Mouse (Mus musculus): ENCODE measurements at regions not wholly inside any gene's neighbourhood (a gene's known extent, or its start where the extent isn't known, plus 50 kb on each side); places are given as distances from the start of the nearest gene placed in this dataset.

DNA sequence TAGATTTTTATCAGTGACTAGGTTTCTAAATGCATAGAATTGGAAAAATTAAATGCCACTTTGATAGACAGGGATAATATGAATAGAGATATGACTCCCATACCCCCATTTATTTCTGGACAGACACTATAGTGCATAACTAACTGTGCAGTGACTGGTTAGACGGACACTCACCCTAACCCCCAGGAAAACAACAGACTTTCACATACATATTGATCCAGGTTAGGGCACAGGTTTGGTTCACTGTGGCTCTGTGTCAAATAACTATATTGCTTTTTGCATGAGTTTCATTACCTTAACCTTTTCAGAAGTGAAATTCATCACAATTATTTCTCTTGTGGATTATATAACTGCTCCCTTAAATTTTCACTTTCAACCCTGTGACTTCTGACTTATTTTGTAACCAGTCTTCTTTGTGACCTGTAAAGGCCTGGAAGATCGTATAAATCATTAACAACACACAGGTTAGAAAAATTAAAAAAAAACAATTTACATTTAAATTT is 155.6 kb upstream of the Cypt12 start:
- no peak overlapping the region for H3K9ac ChIP-seq (ENCODE audit: low read depth, low read length)
- H3K4me1 ChIP-seq (ENCODE audit: control insufficient read depth, insufficient read depth, low read length) = peaks cover 12% of the 10 kb centered on the region
- H3K36me3 ChIP-seq (ENCODE audit: control insufficient read depth, insufficient read depth, low read length) = no peaks in the 10 kb centered on the region
- peaks cover 96% of the 10 kb centered on the region for H3K27me3 ChIP-seq (replicated peaks; ENCODE audit: control insufficient read depth, insufficient read depth, low read length)
- H3K9me3 ChIP-seq (ENCODE audit: control insufficient read depth, low read length) = no peaks in the 10 kb centered on the region
- DNase-seq (ENCODE audit: low spot score) = no peak
- no peak overlapping the region for H3K27ac ChIP-seq (replicated peaks; ENCODE audit: low read depth, low read length)
- 34% methylated on average over 2 of the region's 2 CpGs for WGBS
- H3K4me2 ChIP-seq (ENCODE audit: low read depth, low read length) = no peak overlapping the region
- H3K4me3 ChIP-seq (ENCODE audit: low read depth, low read length) = no peak overlapping the region
- no peak for ATAC-seq (ENCODE audit: low read depth)

DNA sequence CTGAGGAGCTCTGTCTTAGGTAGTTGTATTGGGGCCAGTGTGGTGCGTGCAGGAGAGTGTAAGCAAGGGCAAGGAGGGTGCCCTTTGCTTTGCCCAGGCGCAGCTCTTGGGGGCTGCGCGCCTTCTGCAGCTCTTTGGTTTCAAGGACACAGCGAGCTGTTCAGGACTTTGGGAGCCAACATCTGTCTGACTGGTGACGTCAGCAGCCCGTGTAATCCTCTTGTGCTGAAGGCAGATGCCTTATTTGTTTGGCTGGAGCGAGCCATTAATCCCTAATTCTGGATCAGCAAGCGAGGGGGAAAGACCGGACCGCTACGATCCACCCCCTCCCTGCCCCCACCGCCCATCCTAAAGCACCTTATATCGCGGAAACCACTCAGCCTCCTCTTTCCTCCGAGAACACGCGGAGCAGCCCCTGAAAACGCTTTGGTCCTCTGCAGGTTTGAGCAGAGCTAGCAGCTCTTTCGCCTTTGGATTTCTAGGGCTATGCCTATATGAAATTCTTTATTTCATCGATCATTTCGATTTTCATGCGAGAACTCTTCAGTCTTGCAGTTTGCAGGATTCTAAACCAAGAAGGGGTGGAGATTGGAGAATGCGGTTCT is 154.5 kb upstream of the Cypt12 start:
- Histone ChIP-seq H3K4me3 (ENCODE audit: low read depth, low read length) (peak overlapping the region; percentile 33), H3K4me1 (ENCODE audit: control insufficient read depth, insufficient read depth, low read length) (peaks cover 12% of the 10 kb centered on the region), H3K27me3 (replicated peaks; ENCODE audit: control insufficient read depth, insufficient read depth, low read length) (peaks cover 93% of the 10 kb centered on the region), H3K27ac (replicated peaks; ENCODE audit: low read depth, low read length) (no peak overlapping the region; the same call in 1 of the 2 replicates), H3K9ac (ENCODE audit: low read depth, low read length) (peak overlapping the region; percentile 46; the same call in 1 of the 2 replicates), H3K36me3 (ENCODE audit: control insufficient read depth, insufficient read depth, low read length) (no peaks in the 10 kb centered on the region), H3K4me2 (ENCODE audit: low read depth, low read length) (peak overlapping the region; percentile 52), H3K9me3 (ENCODE audit: control insufficient read depth, low read length) (no peaks in the 10 kb centered on the region)
- ATAC-seq (ENCODE audit: low read depth) = peak; percentile 58; the same call in 1 of the 2 replicates
- WGBS = 0% methylated on average over 24 of the region's 24 CpGs
- peak; percentile 58 for DNase-seq (ENCODE audit: low spot score)

DNA sequence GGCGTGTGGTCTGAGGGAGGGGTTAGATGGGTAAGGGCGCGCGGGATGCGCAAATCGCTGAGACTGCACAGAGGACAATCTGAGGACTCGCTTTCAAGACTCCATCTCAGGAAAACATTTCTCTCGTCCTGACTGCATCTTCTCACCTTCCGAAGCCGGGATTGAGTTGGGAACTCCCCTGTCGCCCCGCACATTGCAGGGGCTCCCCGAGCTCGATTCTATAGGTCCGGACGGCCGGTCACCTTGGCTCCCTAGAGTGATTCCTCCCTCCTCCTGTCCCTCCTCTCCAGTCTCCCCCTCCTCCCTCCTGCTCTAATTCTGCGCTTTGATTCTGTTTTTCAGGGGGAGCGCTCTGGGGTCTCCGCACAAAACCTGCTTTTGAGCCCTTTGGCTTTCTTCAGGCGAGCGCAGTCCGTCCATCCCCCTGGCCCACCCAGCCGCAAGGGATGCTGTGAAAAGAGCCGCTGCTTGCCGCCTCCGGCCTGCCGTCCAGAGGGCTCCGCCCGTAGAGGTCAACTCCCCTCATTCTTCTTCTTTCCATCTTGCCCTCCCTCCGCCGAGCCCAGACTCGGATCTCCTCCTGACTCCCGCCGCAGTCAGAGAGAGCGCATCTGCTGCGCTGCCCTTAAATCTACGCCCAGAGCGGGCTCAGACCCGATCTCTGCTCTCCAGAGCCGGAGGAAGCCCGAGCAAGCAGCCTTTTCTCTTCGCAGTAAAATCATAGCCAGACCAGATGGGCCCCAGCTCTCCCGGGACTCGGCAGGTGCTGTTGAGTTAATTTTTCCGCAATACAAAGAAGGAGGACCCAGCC is 153.8 kb upstream of the Cypt12 start:
- H3K36me3 ChIP-seq (ENCODE audit: control insufficient read depth, insufficient read depth, low read length) = no peaks in the 10 kb centered on the region
- ATAC-seq (ENCODE audit: low read depth) = no peak
- H3K27me3 ChIP-seq (replicated peaks; ENCODE audit: control insufficient read depth, insufficient read depth, low read length) = peaks cover 86% of the 10 kb centered on the region
- H3K9me3 ChIP-seq (ENCODE audit: control insufficient read depth, low read length) = no peaks in the 10 kb centered on the region
- peak overlapping the region; percentile 46; the same call in 1 of the 2 replicates for H3K9ac ChIP-seq (ENCODE audit: low read depth, low read length)
- H3K4me1 ChIP-seq (ENCODE audit: control insufficient read depth, insufficient read depth, low read length) = peaks cover 12% of the 10 kb centered on the region
- H3K27ac ChIP-seq (replicated peaks; ENCODE audit: low read depth, low read length) = no peak overlapping the region; the same call in 1 of the 2 replicates
- peak overlapping the region; percentile 33 for H3K4me3 ChIP-seq (ENCODE audit: low read depth, low read length)
- WGBS = 0% methylated on average over 46 of the region's 46 CpGs
- H3K4me2 ChIP-seq (ENCODE audit: low read depth, low read length) = peak overlapping the region; percentile 52
- no peak for DNase-seq (ENCODE audit: low spot score)

DNA sequence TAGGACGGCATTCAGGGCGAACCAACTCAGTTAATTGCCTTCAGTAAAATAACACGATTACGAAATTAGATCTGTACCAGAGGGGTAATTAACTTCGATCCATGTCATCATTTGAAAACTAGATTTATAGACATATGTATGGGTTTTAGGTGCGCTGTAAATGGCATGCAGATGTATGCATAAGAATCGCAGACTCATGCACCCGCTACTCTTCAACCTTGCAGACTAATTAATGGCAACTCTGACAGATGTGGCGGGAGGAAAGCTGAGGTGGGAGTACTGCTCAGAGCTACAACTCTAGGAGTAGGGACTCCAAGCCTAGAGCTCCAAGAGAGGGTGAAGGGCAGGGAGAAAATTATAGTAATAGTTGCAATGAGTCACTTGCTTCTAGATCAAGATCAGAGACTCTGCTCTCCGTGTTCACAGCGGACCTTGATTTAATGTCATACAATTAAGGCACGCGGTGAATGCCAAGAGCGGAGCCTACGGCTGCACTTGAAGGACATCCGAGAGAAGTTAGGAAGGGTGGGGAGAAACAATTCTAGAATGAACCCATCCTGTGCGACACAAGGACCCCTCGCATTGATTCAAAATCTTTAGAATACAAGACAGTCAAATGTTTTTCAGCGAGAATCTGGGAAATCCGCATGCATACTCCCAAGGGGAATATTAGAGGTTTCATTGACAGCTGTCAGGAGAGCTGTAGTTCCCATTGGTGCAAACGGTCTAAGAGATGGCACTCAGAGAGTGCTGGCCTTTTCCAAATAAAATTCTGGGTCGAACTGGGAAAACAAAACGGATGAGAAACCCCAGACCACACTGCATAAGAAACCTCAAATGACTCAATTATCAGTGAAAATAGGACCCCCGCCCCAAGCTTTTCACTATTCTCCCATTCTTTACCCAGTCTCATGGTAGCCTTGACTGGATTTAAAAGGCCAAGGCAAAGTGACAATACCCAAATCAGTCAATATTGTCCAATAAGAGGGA is 152.6 kb upstream of the Cypt12 start:
- H3K4me1 ChIP-seq (ENCODE audit: control insufficient read depth, insufficient read depth, low read length) = peaks cover 12% of the 10 kb centered on the region
- no peak for DNase-seq (ENCODE audit: low spot score)
- 5% methylated on average over 24 of the region's 24 CpGs for WGBS
- H3K36me3 ChIP-seq (ENCODE audit: control insufficient read depth, insufficient read depth, low read length) = no peaks in the 10 kb centered on the region
- no peak for ATAC-seq (ENCODE audit: low read depth)
- H3K4me2 ChIP-seq (ENCODE audit: low read depth, low read length) = peak overlapping the region; percentile 52; the same call in 1 of the 2 replicates
- peak overlapping the region; percentile 8; the same call in 1 of the 2 replicates for H3K9ac ChIP-seq (ENCODE audit: low read depth, low read length)
- H3K4me3 ChIP-seq (ENCODE audit: low read depth, low read length) = peak overlapping the region; percentile 33; the same call in 1 of the 2 replicates
- H3K27ac ChIP-seq (replicated peaks; ENCODE audit: low read depth, low read length) = no peak overlapping the region; the same call in 1 of the 2 replicates
- H3K9me3 ChIP-seq (ENCODE audit: control insufficient read depth, low read length) = no peaks in the 10 kb centered on the region
- H3K27me3 ChIP-seq (replicated peaks; ENCODE audit: control insufficient read depth, insufficient read depth, low read length) = peaks cover 75% of the 10 kb centered on the region

DNA sequence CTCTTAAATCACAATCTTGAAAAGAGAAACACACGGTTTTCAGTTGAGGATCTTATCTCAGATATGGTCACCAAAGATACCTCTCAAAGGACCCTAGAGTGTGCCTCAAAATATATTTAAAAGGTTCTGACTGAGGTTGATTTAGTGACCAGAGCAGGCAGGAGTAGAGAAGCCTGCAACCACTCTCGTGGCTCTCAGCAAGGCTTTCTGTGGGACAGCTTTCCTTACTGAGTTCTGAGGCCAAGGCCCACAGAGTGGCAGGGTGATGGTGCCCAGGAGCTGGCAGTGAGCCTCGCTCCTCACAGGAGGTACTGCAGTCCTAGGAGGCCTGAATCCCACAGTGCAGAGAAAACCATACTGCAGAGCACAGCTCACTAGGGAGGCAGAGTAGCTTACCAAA is 151.4 kb upstream of the Cypt12 start:
- Histone ChIP-seq H3K27me3 (replicated peaks; ENCODE audit: control insufficient read depth, insufficient read depth, low read length) (peaks cover 63% of the 10 kb centered on the region), H3K36me3 (ENCODE audit: control insufficient read depth, insufficient read depth, low read length) (no peaks in the 10 kb centered on the region), H3K4me1 (ENCODE audit: control insufficient read depth, insufficient read depth, low read length) (peaks cover 12% of the 10 kb centered on the region), H3K9me3 (ENCODE audit: control insufficient read depth, low read length) (no peaks in the 10 kb centered on the region), H3K27ac (replicated peaks; ENCODE audit: low read depth, low read length) (no peak overlapping the region), H3K4me3 (ENCODE audit: low read depth, low read length) (no peak overlapping the region), H3K4me2 (ENCODE audit: low read depth, low read length) (no peak overlapping the region), H3K9ac (ENCODE audit: low read depth, low read length) (no peak overlapping the region)
- no peak for ATAC-seq (ENCODE audit: low read depth)
- 15% methylated on average over 3 of the region's 3 CpGs for WGBS
- no peak for DNase-seq (ENCODE audit: low spot score)

DNA sequence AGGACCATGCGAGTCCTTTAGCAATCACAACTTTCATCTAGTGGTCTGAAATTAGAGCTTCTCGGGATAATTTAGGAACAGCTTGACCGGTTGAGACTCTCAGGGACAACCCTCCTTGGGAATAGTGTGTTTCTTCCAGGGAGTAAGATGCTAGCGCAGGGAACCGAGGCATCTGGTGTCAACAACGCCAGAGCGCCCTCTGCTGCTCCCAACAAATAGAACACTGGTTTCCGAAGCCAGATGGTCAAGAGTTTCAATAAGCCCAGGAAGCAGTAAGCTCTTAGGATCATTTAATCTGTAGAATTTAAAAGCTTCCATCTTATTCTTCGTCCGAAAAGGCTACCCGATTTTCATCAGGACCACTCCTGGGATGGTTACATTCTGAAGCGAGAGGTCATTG is 149.8 kb upstream of the Cypt12 start:
- no peak overlapping the region for H3K9ac ChIP-seq (ENCODE audit: low read depth, low read length)
- ATAC-seq (ENCODE audit: low read depth) = no peak
- DNase-seq (ENCODE audit: low spot score) = peak; percentile 71
- no peak overlapping the region for H3K4me2 ChIP-seq (ENCODE audit: low read depth, low read length)
- H3K9me3 ChIP-seq (ENCODE audit: control insufficient read depth, low read length) = no peaks in the 10 kb centered on the region
- whole genome bisulfite sequencing = 3% methylated on average over 12 of the region's 12 CpGs
- peaks cover 50% of the 10 kb centered on the region for H3K27me3 ChIP-seq (replicated peaks; ENCODE audit: control insufficient read depth, insufficient read depth, low read length)
- H3K27ac ChIP-seq (replicated peaks; ENCODE audit: low read depth, low read length) = no peak overlapping the region
- no peaks in the 10 kb centered on the region for H3K36me3 ChIP-seq (ENCODE audit: control insufficient read depth, insufficient read depth, low read length)
- peaks cover 12% of the 10 kb centered on the region for H3K4me1 ChIP-seq (ENCODE audit: control insufficient read depth, insufficient read depth, low read length)
- no peak overlapping the region for H3K4me3 ChIP-seq (ENCODE audit: low read depth, low read length)

DNA sequence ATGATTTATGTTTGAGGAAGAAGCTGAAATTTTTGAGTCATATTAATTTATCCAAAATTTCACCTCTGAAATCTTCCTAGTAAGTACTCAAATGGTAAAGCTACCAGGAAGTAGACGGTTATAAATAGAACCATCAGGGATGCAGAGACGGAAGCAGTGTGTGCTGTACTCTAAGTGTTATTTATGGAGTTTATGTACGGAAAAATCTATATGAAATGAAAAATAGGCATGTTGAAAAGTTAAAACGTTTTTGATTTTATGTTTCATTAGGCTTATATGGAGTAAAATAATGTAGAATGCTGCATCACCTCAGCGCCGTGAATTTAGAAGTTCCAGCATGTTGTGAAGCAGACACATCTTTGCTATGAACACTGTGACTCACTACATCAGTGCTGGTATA is 149.1 kb upstream of the Cypt12 start:
- Histone ChIP-seq H3K36me3 (ENCODE audit: control insufficient read depth, insufficient read depth, low read length) (no peaks in the 10 kb centered on the region), H3K9me3 (ENCODE audit: control insufficient read depth, low read length) (no peaks in the 10 kb centered on the region), H3K4me3 (ENCODE audit: low read depth, low read length) (no peak overlapping the region), H3K4me2 (ENCODE audit: low read depth, low read length) (no peak overlapping the region), H3K4me1 (ENCODE audit: control insufficient read depth, insufficient read depth, low read length) (peaks cover 7% of the 10 kb centered on the region; the same call in 1 of the 2 replicates), H3K9ac (ENCODE audit: low read depth, low read length) (no peak overlapping the region), H3K27ac (replicated peaks; ENCODE audit: low read depth, low read length) (no peak overlapping the region), H3K27me3 (replicated peaks; ENCODE audit: control insufficient read depth, insufficient read depth, low read length) (peaks cover 43% of the 10 kb centered on the region)
- ATAC-seq (ENCODE audit: low read depth) (no peak), DNase-seq (ENCODE audit: low spot score) (no peak)
- 47% methylated on average over 6 of the region's 6 CpGs for WGBS

DNA sequence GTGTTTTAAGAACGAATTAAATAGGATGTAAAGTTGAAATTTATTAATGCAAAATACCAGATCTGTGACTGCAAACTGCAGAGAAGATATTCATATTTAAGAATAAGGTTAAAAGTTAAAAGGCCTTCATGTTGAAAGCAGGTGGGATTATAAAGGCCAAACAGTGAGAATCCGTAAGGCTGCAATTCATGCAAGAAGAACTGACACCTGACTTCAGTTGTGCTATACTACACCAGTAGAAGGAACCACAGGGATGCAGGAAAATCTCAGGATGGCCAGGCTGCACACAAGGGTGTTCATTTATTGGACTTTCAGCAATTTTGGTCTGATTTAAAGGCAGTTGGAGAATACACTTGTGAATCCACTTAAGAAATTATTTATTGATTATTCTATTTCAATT is 147.4 kb upstream of the Cypt12 start:
- WGBS = 66% methylated on average over 2 of the region's 2 CpGs
- no peak overlapping the region for H3K27ac ChIP-seq (replicated peaks; ENCODE audit: low read depth, low read length)
- no peaks in the 10 kb centered on the region for H3K4me1 ChIP-seq (ENCODE audit: control insufficient read depth, insufficient read depth, low read length)
- H3K9ac ChIP-seq (ENCODE audit: low read depth, low read length) = no peak overlapping the region
- no peaks in the 10 kb centered on the region for H3K36me3 ChIP-seq (ENCODE audit: control insufficient read depth, insufficient read depth, low read length)
- no peak overlapping the region for H3K4me2 ChIP-seq (ENCODE audit: low read depth, low read length)
- no peak for DNase-seq (ENCODE audit: low spot score)
- H3K9me3 ChIP-seq (ENCODE audit: control insufficient read depth, low read length) = no peaks in the 10 kb centered on the region
- no peak overlapping the region for H3K4me3 ChIP-seq (ENCODE audit: low read depth, low read length)
- no peak for ATAC-seq (ENCODE audit: low read depth)
- peaks cover 26% of the 10 kb centered on the region for H3K27me3 ChIP-seq (replicated peaks; ENCODE audit: control insufficient read depth, insufficient read depth, low read length)
